Mouse (Mus musculus) fat pad, adult 2 months (tissue): ENCODE measurements around the gene Ubr2.

Source experiments
- DNase-seq: peaks from one replicate; pipeline ENCODE4 v3.0.0-alpha.2; 2011; ENCODE audit warnings: low read depth, low spot score; ENCODE audit errors: extremely low read depth

Ubr2 gene

GRCm38 (mm10) chr17:47005741-47006405, 4.5 kb downstream of the Ubr2 start:
- DNase-seq, result no peak

- DNase-seq, result no peak
Measured at GRCm38 (mm10) chr17:47003305-47003704, 7.1 kb downstream of the Ubr2 start.

GRCm38 (mm10) chr17:47002401-47002800, 8.0 kb downstream of the Ubr2 start:
- no peak for DNase-seq

- DNase-seq, result no peak
Measured at GRCm38 (mm10) chr17:46998840-46999239, 11.5 kb downstream of the Ubr2 start.

GRCm38 (mm10) chr17:46996484-46996883, 13.9 kb downstream of the Ubr2 start:
- no peak for DNase-seq

- DNase-seq, result no peak
Measured at GRCm38 (mm10) chr17:46995621-46996020, 14.7 kb downstream of the Ubr2 start.

GRCm38 (mm10) chr17:46994641-46995398, 15.5 kb downstream of the Ubr2 start:
- no peak for DNase-seq

- DNase-seq, result no peak
Measured at GRCm38 (mm10) chr17:46993625-46994024, 16.7 kb downstream of the Ubr2 start.

GRCm38 (mm10) chr17:46987631-46988030, 22.7 kb downstream of the Ubr2 start:
- DNase-seq, result no peak

- DNase-seq, result no peak
Measured at GRCm38 (mm10) chr17:46980050-46980449, 30.3 kb downstream of the Ubr2 start.

- DNase-seq, result no peak
Measured at GRCm38 (mm10) chr17:46975183-46975582, 35.2 kb downstream of the Ubr2 start.

GRCm38 (mm10) chr17:46972603-46973002, 37.8 kb downstream of the Ubr2 start:
- DNase-seq, result no peak

GRCm38 (mm10) chr17:46966892-46967291, 43.5 kb downstream of the Ubr2 start:
- DNase-seq, result no peak

GRCm38 (mm10) chr17:46963186-46963585, 47.2 kb downstream of the Ubr2 start:
- no peak for DNase-seq

- DNase-seq, result no peak
Measured at GRCm38 (mm10) chr17:46962153-46962552, 48.2 kb downstream of the Ubr2 start.

GRCm38 (mm10) chr17:46960216-46960615, 50.1 kb downstream of the Ubr2 start:
- no peak for DNase-seq

- DNase-seq, result no peak
Measured at GRCm38 (mm10) chr17:46958045-46958444, 52.3 kb downstream of the Ubr2 start.

GRCm38 (mm10) chr17:46946276-46946675, 64.1 kb downstream of the Ubr2 start:
- no peak for DNase-seq

GRCm38 (mm10) chr17:46942421-46942820, 67.9 kb downstream of the Ubr2 start:
- no peak for DNase-seq

- DNase-seq, result no peak
Measured at GRCm38 (mm10) chr17:46940461-46940860, 69.9 kb downstream of the Ubr2 start.

GRCm38 (mm10) chr17:46933557-46934348, 76.6 kb downstream of the Ubr2 start:
- no peak for DNase-seq

- no peak for DNase-seq
Measured at GRCm38 (mm10) chr17:46932961-46933360, 77.4 kb downstream of the Ubr2 start.
